Mouse (Mus musculus) gastrocnemius, postnatal 14 days (tissue): ENCODE data around the gene Acap3. TPM values are rescaled to one million over a fixed set of nuclear protein-coding genes. Genes with fewer than 3 reads are reported as not detected.

Experiments
- DNase-seq: peaks from one replicate; pipeline ENCODE4 v3.0.0; 2021; ENCODE audit warnings: mixed read lengths
- intact Hi-C: fragments of 180-260 bp; cut with DNase I; formaldehyde crosslinking; loops from one replicate; pipeline ENCODE4 v1.15.1; 2025; ENCODE audit warnings: low total_unique reads
- total RNA-seq, 2 experiments: library from RNA; stranded (reverse); gene quantifications; 2 replicates each; pipeline ENCODE4 v1.2.3; 2021

Acap3 gene
- total RNA-seq, 2 experiments from 2014 or later, result 10.1 to 10.3 TPM

DNA sequence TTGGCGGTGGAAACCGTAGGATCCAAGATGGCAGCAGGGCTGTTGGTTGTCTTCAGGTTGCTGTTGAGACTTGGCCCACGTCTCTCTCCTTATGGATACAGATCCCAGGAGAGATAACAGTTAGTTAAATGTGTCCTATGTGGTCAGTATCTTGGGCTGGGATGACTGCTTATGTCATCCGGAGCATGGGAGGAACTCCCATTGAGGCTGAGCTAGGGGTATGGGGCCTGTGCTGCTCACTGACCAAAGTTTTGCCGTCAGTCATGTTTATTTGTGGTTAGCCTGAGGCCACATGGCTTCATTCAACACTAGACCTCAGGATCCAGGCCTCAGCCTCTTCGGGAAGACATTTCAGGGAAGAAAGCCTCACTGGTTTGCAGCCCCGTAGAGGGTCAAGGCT, 20.2 kb upstream of the Acap3 start:
- no peak for DNase-seq
- intact Hi-C loops, result no loop called here

DNA sequence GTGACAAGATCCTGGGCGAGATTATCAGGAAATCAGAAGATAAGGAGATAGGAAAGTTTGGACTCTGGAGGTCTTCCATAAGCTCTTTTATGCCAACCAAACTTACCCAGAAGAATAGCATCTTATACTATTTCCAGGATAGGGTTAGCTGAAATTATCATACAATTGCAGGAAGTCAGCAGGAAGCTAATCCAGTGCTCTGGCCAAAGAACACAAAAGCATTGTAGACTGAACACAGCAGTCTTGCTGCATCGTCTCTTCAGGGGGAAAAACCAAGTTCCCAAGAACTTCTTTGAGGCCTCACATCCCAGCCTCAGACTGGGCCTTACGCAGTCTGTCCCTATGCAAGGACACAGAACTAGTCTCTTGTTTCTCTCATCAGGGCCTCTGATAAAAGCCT, 8.0 kb upstream of the Acap3 start:
- no peak for DNase-seq
- intact Hi-C loops, result no loop called here

DNA sequence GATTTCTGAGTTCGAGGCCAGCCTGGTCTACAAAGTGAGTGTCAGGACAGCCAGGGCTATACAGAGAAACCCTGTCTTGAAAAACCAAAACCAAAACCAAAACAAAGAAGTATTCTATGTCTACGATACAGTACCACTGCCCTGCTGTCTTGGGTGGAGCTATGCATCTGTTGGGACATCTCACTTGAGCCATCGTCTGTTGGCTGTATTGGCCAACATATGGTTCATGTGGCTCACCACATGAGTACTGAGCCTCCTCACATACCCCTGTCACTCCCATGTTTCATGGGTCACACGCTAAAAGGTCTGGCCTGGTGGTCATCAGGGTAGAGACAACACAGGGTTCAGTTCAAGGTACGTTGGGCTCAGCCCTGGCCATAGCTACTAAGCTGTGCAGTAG, 5.3 kb upstream of the Acap3 start:
- no peak for DNase-seq
- intact Hi-C loops, result no loop called here

DNA sequence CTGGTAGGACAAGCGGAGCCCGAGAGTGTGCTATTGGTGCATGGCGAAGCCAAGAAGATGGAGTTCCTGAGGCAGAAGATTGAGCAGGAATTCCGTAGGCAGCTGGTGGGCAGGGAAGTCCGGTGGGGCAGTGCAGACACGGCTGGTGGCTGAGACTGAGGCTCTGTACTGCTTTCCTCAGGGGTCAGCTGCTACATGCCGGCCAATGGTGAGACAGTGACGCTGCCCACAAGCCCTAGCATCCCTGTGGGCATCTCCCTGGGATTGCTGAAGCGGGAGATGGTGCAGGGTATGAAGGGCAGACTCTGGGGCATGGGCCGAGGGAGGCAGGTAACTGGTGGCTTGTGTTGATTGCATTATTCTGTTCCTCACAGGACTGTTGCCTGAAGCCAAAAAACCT, 3.9 kb upstream of the Acap3 start:
- intact Hi-C loops, result no loop called here
- DNase-seq, result no peak

DNA sequence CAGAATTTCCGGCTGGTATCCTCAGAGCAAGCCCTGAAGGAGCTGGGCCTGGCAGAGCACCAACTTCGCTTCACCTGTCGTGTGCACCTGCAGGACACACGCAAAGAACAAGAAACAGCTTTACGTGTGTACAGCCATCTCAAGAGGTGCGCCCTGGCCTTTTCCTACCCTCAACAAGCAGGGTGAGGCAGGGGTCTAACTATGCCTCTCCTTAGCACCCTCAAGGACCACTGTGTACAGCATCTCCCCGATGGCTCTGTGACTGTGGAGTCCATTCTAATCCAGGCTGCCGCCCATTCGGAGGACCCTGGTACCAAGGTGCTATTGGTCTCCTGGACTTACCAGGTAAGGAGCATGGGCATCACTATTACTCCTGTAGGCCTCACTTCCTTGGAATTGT, 3.4 kb upstream of the Acap3 start:
- no peak for DNase-seq
- intact Hi-C loops, result no loop called here

DNA sequence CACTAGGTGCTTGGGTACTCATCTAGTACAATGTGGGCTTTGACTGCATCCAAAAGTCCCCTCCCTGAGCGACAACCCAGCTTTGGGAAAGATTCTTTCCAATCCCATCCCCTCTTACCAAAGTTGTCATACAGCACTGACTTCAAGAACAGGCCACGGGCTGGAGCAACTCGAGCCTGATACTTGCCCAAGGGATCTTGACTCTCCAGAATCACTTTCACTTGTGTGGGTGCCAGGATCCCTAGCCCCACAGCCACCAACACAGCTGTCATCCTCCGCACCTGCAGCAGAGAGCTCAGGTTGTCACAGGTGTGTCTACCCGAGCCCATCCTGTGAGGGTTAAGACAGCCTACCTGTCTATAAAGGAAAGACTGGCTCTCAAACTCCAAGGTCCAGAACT, 2.3 kb upstream of the Acap3 start:
- intact Hi-C loops, result no loop called here
- DNase-seq, result no peak

DNA sequence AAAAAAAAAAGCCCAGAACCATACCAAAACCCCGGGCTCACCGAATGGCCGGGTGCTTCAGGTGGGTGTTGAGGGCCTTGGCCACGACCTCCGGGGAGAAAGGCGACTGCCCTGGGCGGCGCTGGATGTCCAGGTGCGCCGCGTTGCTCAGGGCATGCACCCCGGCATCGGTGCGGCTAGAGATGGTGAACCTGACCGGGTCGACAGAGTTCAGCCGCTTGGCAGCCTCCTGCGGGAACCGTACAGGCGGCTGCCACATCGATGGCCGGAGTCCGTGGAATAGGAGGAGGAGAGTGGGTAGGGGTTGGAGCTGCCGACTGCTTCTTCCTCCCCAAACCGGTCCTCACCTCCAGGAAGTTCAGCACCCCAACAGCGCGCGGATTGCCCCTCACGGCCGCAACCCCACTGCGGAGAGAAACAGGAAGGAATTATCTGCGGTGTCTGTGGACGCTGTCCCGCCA, 581 bp upstream of the Acap3 start:
- intact Hi-C loops, result no loop called here
- no peak for DNase-seq

DNA sequence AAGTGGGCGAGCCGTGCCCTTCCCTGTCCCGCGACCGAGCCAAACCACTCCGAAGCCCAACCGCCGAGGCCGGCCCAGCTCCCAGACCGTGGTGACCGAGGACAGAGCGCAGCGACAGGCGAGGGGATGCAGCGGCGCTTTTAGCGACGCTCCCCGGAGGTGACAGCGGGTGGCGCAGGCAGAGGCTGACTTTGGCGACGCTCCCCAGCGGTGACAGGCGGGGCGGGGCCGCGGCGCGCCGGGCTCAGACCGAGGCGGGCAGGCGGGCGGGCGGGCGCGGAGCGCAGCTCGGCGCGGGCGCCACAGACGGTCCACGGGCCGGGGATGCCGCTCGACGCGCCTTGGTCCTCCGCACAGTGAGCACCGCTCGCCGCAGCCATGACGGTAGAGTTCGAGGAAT, 395 bp downstream of the Acap3 start:
- DNase-seq, result peak; percentile 88
- intact Hi-C loops, result no loop called here

DNA sequence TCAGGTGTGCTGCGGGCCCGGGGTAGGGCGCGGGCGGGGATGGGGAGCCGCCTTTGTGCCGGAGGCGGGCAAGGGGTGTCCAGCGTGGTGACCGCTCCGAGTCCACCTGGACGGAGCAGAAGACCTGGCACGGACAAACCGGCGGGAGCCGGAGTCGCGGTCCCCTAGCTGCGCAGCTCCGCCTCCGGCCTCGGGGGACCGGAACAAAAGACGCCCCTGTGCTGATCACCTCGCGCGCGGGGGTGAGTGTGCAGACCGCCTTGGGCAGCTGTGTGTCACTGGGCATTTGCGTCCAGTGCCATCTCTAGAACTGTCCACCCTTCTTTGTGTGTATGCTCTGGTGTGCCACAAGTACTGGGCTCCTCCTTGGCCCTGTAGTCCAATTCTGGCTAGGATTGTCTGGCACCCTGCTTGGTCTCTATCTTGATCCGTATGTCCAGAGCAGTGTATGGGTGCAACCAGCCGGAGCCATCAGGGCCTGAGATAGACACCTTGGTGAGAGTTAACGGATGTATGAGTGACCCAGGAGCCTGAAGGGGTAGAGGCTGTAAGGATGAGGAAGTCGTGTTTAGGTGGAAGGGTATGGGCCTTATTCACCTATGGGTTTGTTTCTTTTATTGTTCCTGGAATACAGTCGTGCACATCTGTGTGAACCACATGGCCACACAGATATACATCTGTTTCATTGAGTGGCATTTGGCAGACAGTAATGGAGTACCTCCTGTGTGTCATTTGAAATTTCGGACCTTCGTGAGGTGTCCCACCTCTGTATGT, 1.0 kb downstream of the Acap3 start:
- intact Hi-C loops, result no loop called here
- peak; percentile 52 for DNase-seq

DNA sequence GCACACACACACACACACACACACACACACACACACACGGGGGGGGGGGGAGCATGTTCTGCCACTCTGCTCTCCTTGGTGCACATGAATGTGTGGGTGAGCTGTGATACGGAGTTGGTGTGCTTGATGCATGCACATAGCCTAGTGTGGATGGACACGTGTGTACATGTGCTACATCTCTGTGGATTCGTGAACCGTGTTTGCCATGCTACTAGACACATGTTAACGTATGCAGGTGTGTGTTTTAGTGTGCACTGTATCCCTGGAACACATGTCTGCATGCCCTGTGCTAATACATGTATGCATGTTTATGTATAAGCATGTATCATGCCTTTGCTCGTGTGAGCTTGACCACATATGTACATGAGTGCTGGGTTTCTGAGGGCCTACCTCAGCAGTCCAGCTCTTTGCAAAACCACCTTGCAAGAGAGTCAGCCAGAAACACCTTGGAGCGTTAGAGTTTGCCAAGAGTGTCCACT, 1.6 kb downstream of the Acap3 start:
- no peak for DNase-seq
- intact Hi-C loops, result no loop called here

DNA sequence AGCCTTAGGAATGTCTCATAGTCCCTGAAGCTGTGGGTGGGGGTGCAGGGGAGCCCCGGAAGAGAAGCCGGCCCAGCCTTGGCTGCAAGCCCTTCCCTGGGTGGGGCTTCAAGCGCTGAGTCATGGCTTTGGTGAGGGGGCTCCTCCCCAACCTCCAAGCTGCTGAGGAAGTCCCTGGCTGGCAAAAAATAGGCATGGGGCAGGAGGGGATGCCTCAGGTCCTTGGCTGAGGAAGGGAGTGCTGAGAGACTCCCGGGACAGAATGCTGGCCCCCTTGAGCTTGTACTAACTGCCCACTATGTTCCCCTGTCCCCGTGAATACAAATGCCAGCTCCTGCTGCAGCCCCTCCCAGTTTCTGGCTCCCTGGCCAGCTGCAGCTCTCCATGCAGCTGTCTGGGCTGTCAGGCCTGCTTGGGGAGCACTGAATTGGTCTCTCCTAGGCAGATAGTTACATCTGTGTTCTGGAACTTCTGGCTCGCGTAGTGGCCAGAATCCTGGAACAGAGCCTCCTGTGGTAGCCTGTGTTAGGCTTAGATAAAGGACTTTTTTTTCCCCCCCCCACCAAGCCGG, 2.8 kb downstream of the Acap3 start:
- DNase-seq, result peak; percentile 86
- intact Hi-C loops, result no loop called here

DNA sequence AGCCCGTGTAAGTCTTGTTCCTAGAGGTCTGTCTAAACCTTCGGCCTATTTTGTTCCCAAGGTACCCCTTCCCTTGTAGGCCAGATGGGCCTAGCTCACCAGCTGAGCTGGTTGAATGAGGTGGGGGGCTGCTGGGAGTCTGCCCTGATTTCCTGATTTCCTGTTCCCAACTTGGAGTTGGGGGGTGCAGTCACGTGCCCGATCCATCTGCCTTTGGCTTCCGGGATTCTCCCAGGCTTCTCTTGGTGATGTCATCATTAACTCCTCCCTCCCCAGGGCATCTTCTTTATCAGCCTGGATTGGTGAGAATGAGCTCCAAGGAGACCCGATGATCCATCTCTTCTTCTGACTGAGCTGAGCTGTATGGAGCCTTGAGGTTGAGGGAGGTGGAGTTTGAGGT, 3.6 kb downstream of the Acap3 start:
- DNase-seq, result peak; percentile 65
- intact Hi-C loops, result loop anchor here (5.0 kb wide), 1 partner anchor 47 kb away; the partner anchor contains the start of gene Ube2j2

DNA sequence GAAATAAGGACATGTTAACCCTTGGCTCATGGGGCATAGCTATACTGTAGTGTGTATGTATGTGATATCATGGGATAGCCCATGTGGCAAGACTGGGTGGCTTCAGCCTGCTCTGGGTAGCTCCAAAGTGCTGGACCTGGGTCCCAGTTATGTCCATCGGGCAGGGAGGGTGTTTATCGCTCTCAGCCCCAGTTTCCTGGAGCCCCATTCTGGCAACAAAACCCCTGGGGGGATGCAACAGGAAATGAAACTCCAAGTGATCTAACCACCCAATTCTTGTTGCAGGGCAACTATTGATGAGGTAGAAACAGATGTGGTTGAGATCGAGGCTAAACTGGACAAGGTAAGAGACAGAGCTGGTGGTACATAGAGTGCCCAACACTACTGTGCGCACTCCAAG, 4.2 kb downstream of the Acap3 start:
- no peak for DNase-seq
- intact Hi-C loops, result loop anchor here (5.0 kb wide), 1 partner anchor 46 kb away; the partner anchor contains the start of gene Ube2j2

DNA sequence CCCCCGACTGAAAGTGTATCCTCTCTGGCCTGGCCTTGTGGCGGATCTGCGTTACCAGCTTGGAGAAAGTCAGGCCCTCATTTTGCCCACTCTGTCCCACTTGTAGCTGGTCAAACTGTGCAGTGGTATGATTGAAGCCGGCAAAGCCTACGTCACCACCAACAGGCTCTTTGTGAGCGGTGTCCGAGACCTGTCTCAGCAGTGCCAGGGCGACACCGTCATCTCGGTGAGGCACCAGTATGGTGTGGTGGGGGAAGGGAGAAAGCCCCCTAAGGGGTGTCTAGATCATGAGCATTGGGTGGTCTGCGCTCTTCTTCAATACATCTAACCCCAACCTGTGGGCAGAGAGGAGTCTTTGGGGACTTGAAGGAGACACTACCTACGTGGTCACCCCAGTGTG, 4.8 kb downstream of the Acap3 start:
- intact Hi-C loops, result loop anchor here (5.0 kb wide), 1 partner anchor 46 kb away; the partner anchor contains the start of gene Ube2j2
- no peak for DNase-seq

DNA sequence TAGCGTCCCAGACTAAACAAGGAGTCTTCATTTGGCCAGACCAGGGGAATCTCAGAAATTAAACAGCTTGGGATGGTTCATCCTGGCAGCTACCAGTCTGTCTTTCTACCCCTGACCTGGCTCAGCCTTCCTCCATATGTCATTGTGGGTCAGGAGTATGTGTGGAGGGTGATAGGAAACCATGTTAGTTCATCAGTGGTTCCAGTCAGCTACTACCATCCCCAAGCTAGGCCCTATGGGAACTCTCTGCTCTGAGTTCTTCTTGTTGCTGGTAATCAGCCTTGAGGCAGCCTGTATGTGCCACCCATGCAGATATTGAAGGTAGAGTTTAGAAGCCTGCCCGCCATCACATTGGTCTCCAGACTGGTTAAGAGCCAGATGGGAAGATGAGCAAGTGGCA, 6.7 kb downstream of the Acap3 start:
- DNase-seq, result no peak

DNA sequence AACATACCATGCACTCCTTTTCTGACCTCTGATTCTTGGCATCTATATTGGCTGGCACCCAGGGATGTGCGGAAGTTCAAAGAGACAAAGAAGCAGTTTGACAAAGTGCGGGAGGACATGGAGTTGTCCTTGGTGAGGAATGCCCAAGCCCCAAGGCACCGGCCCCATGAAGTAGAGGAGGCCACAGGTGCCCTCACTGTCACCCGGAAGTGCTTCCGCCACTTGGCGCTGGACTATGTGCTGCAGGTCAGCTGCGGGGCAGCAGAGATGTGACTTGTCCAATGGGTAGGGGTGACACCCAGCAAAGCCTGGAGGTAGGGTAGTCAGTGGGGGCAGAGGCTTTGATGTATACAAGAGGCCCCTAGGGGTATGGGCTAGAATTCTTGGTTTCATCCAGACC, 7.7 kb downstream of the Acap3 start:
- intact Hi-C loops, result loop anchor here (5.0 kb wide), 1 partner anchor 43 kb away; the partner anchor contains the start of gene Ube2j2
- no peak for DNase-seq

More for the DNA sequence above, 6.7 kb downstream of the Acap3 start:
- intact Hi-C loops, result loop anchor here (5.0 kb wide), 1 partner anchor 44 kb away; the partner anchor contains the start of gene Ube2j2

DNA sequence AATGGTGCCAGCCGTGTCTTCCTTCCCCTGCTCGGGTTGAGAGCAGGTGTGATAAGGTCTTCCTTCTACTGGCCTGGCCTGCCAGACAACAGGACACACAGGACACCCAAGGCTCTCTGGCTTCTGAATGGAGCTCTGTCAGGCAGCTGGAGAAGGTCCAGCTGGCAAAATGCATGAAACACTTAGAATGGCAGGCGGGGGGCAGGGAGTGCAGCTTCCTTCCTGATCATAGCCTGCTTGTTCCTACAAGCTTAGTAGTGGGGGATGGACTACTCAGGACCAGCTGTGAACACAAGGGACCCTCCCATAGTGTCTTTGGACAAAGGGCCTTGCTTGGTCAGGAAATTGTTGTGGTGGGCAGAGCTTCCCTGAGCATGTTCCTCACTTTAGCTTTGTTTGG, 9.6 kb downstream of the Acap3 start:
- DNase-seq, result peak; percentile 9
- intact Hi-C loops, result no loop called here

DNA sequence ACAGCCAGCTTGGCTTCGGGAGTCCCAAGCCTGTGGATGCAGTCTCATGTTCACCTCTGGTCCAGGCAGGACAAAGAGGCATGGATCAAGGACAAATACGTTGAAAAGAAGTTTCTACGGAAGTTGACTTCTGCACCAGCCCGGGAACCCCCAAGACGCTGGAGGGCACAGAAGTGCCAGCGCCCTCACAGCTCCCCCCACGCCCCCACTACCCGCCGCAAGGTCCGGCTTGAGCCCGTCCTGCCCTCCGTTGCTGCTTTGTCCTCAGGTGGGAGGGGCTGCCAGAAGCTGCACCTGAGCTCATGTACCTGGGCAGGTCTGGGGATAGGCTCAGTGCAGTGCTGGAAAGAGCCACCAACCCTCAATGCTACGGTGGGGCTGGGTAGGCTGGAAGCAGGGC, 11.6 kb downstream of the Acap3 start:
- no peak for DNase-seq
- intact Hi-C loops, result no loop called here

DNA sequence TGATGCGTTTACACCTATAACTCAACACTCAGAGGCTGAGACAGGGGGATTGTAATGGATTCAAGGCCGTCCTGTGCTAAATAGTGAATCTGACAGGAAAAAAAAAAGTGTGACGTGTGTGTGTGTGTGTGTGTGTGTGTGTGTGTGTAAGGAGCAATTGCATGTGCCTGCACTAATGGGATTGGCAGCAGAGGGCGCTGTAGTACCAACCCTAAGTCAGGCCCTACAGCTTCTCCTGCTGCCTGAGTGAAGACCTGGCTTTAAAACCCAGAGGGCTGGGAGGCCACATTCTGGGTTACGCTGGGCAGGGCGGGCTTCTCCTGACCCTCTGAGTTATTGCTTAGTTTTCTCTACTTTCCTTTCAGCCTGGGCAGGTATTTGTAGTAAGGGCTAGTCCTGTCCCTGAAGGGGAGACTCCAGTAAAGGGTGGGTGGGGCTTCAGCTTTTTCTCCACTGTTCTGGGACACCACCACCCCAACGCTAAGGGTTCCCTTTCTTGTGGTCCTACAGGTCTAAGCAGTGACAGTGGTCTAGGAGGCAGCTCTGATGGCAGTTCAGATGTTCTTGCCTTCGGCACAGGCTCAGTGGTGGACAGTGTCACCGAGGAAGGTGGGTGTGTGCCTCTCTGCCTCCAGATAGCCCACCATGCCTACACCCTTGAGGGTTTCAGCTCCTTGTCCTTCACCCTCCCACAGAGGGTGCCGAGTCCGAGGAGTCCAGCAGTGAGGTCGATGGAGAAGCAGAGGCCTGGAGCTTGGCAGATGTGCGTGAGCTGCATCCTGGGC, 12.9 kb downstream of the Acap3 start:
- peak; percentile 18 for DNase-seq
- intact Hi-C loops, result no loop called here

DNA sequence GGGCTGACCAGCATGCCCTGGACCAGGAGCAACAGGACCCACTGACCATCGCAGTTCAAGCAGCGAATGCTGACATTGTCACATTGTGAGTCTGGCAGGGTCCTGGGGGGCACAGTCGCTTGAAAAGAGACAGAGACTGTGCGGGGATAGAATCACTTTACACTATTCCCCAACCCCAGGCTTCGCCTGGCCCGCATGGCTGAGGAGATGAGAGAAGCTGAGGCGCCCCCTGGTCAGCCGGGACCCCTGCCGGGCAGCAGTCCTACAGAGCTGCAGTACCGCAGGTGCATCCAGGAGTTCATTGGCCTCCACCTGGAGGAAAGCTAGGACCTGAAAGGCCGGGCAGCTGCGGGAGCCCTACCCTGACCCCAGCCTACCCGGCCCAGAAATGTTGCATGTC, 14.0 kb downstream of the Acap3 start:
- no peak for DNase-seq
- intact Hi-C loops, result no loop called here
